Mouse (Mus musculus): Measurements from ENCODE around the gene Npepl1.

DNA sequence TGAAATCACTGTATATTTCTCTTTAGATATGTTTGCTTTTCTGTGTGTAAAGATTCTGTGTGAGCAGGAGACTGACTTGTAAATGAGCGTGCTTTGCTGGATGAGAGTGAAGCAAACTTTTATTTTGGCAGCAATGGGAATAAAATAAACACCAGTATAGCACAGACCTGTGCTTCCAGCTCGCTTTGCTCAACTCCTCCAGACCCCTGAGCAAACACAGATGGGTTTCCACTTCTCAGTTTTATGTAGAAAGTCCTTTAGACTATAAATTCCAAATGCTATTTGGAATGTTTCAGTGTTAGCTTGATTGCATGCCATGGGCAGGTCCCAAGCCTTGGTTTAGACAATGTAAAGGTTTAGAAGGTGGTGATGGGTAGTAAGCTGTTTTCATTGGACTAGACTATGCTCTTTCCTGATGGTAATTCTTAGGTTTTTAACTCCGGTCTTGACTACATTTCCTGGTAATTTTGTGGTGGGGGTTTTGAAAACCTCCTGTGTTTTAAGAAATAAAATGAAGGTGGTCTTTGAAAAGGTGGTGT is 27.7 kb upstream of the Npepl1 start:
- TF ChIP-seq CTCF (IDR thresholded peaks at IDR 0.05; ENCODE audit: low read depth, low read length), result no peak
- TF ChIP-seq GATA1 (IDR thresholded peaks at IDR 0.05; ENCODE audit: borderline replicate concordance, low read length), result no peak
- TF ChIP-seq TAL1 (conservative IDR thresholded peaks at IDR 0.05; ENCODE audit: low read depth, low read length), result no peak
- no peak for TF ChIP-seq GATA2 (IDR thresholded peaks at IDR 0.05; ENCODE audit: borderline replicate concordance, low read depth, low read length)
- no peak for TF ChIP-seq POLR2AphosphoS5 (IDR thresholded peaks at IDR 0.05; ENCODE audit: insufficient replicate concordance, low read depth, low read length)
